Mouse (Mus musculus) midbrain, embryonic 16.5 days (tissue): Measurements from ENCODE around the gene Spock1. TPM values are rescaled to one million over a fixed set of nuclear protein-coding genes. Genes with fewer than 3 reads are reported as not detected.

Experiments used
- ATAC-seq: fragments of 200-750 bp; cut with Nextera tagmentation; 2 replicates; pipeline ENCODE4 v1.8.0; 2017; ENCODE audit warnings: moderate TSS enrichment
- H3K27ac ChIP-seq: fragments of 300-500 bp; sonication (generic); 2 replicates; pipeline ENCODE4 v1.5.1; 2014; ENCODE audit warnings: mild to moderate bottlenecking, low read length, mixed read lengths
- H3K27me3 ChIP-seq: fragments of 300-500 bp; sonication (generic); 2 replicates; pipeline ENCODE4 v1.6.1; 2014; ENCODE audit warnings: low read depth, low read length, mixed read lengths; ENCODE audit not compliant: control insufficient read depth, insufficient read depth
- H3K36me3 ChIP-seq: fragments of 300-500 bp; sonication (generic); 2 replicates; pipeline ENCODE4 v1.6.1; 2014; ENCODE audit warnings: mild to moderate bottlenecking, low read length, moderate library complexity, mixed read lengths; ENCODE audit not compliant: control insufficient read depth, insufficient read depth
- H3K4me1 ChIP-seq: fragments of 300-500 bp; sonication (generic); 2 replicates; pipeline ENCODE4 v1.6.1; 2014; ENCODE audit warnings: mild to moderate bottlenecking, low read length, mixed read lengths; ENCODE audit not compliant: control insufficient read depth, insufficient read depth
- H3K4me2 ChIP-seq: fragments of 300-500 bp; sonication (generic); 2 replicates; pipeline ENCODE4 v1.6.1; 2014; ENCODE audit warnings: mild to moderate bottlenecking, low read length, mixed read lengths
- H3K4me3 ChIP-seq: fragments of 300-500 bp; sonication (generic); 2 replicates; pipeline ENCODE4 v1.5.1; 2014; ENCODE audit warnings: low read depth, mild to moderate bottlenecking, low read length, moderate library complexity, mixed read lengths
- H3K9ac ChIP-seq: fragments of 300-500 bp; sonication (generic); 2 replicates; pipeline ENCODE4 v1.6.1; 2014; ENCODE audit warnings: low read depth, low read length, mixed read lengths
- H3K9me3 ChIP-seq: fragments of 300-500 bp; sonication (generic); replicated peaks from 2 replicates; pipeline ENCODE4 v1.6.1; 2014; ENCODE audit warnings: mild to moderate bottlenecking, low read length, mixed read lengths; ENCODE audit not compliant: control insufficient read depth, poor library complexity, severe bottlenecking
- whole genome bisulfite sequencing: fragments of 180-500 bp; shearing (Covaris S2); extraction: QIAGEN DNeasy Blood & Tissue Kit; methylation state at CpG from one replicate; pipeline ENCODE4 v1.1.7; 2014; 5-methylcytosine and 5-hydroxymethylcytosine counted together
- polyA plus RNA-seq: library from polyadenylated mRNA; unstranded; fragments of >200 nt; fragmentation: Nextera tagmentation; extraction: Ambion mirVana; gene quantifications from 2 replicates; pipeline ENCODE4 v1.2.1, GENCODE M21; 2015

Gene Spock1
- polyA plus RNA-seq, 1 experiment from 2014 or later: 81.8 TPM

GRCm38 (mm10) chr13:57536988-57537547, 371.1 kb downstream of the Spock1 start:
- no peak overlapping the region for H3K9ac ChIP-seq
- H3K27me3 ChIP-seq: no peaks in the 10 kb centered on the region
- H3K4me1 ChIP-seq: peaks cover 13% of the 10 kb centered on the region
- H3K27ac ChIP-seq: 0 out of 2 replicates have a peak overlapping the region, but pooled peaks have one; percentile 2
- WGBS: 61% methylated on average over 8 of the region's 8 CpGs
- no peak overlapping the region for H3K4me2 ChIP-seq
- H3K4me3 ChIP-seq: no peak overlapping the region
- ATAC-seq: no peak
- no peaks in the 10 kb centered on the region for H3K36me3 ChIP-seq
- no peaks in the 10 kb centered on the region for H3K9me3 ChIP-seq

- no peaks in the 10 kb centered on the region for H3K27me3 ChIP-seq
- H3K9me3 ChIP-seq: no peaks in the 10 kb centered on the region
- H3K9ac ChIP-seq: no peak overlapping the region
- no peak for ATAC-seq
- 86% methylated on average over 7 of the region's 7 CpGs for WGBS
- H3K4me3 ChIP-seq: no peak overlapping the region
- peaks cover 13% of the 10 kb centered on the region for H3K4me1 ChIP-seq
- H3K4me2 ChIP-seq: no peak overlapping the region
- H3K36me3 ChIP-seq: no peaks in the 10 kb centered on the region
- H3K27ac ChIP-seq: no peak overlapping the region
These were observed 373.8 kb downstream of the Spock1 start for GRCm38 (mm10) chr13:57534325-57534724.

- H3K27me3 ChIP-seq: no peaks in the 10 kb centered on the region
- no peaks in the 10 kb centered on the region for H3K36me3 ChIP-seq
- no peak overlapping the region for H3K9ac ChIP-seq
- no peak overlapping the region for H3K4me3 ChIP-seq
- ATAC-seq: no peak
- H3K9me3 ChIP-seq: no peaks in the 10 kb centered on the region
- no peak overlapping the region for H3K27ac ChIP-seq
- no peak overlapping the region for H3K4me2 ChIP-seq
- no peaks in the 10 kb centered on the region for H3K4me1 ChIP-seq
These were observed 382.2 kb downstream of the Spock1 start for GRCm38 (mm10) chr13:57525946-57526345.

DNA sequence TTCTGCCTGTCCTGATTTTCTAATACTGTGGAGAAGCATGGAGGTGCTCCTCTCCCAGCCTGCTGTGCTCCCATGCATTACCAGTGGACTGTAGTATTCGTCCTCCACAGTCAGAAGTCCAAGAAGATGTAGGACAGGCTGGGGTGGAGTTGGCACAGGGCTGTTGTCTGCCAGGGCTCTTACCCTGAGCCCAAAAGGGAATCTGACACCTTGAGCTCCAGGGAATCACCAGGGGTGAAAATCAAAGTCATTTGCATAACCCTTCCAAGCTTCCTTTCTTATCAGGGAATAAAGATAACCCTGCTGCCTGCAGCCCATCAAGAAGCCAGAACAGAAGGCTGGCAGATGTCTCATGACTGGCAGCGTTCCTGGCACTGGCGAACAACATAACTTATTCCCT, 383.6 kb downstream of the Spock1 start:
- Histone ChIP-seq H3K9ac (no peak overlapping the region), H3K4me3 (no peak overlapping the region), H3K36me3 (no peaks in the 10 kb centered on the region), H3K4me2 (no peak overlapping the region), H3K27ac (no peak overlapping the region), H3K9me3 (no peaks in the 10 kb centered on the region), H3K27me3 (no peaks in the 10 kb centered on the region), H3K4me1 (0 out of 2 replicates have a peak, but pooled peaks cover 4% of the 10 kb centered on the region)
- 85% methylated on average over 3 of the region's 3 CpGs for WGBS
- no peak for ATAC-seq

DNA sequence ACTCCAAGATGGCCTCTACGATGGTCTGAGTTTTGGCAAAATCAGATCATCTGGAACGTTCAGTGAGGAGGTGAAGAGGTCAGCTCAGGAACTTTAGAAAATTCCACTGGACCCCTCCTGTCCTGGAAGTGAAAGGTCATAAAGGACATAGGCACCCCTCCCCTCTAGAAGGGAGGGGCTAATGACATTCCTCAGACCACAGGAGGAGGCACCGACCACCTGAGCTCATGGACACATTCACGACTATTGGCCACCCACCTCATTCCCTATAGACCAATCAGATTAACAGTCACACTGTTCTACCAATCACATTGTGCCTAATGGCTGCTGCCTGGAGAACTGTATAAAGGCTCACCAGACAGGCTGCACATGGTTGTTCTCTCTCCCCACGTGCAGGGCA, 384.8 kb downstream of the Spock1 start:
- no peak for ATAC-seq
- no peaks in the 10 kb centered on the region for H3K27me3 ChIP-seq
- 0 out of 2 replicates have a peak, but pooled peaks cover 4% of the 10 kb centered on the region for H3K4me1 ChIP-seq
- 86% methylated on average over 5 of the region's 5 CpGs for WGBS
- no peak overlapping the region for H3K9ac ChIP-seq
- no peak overlapping the region for H3K27ac ChIP-seq
- no peak overlapping the region for H3K4me2 ChIP-seq
- no peak overlapping the region for H3K4me3 ChIP-seq
- H3K36me3 ChIP-seq: no peaks in the 10 kb centered on the region
- no peaks in the 10 kb centered on the region for H3K9me3 ChIP-seq

DNA sequence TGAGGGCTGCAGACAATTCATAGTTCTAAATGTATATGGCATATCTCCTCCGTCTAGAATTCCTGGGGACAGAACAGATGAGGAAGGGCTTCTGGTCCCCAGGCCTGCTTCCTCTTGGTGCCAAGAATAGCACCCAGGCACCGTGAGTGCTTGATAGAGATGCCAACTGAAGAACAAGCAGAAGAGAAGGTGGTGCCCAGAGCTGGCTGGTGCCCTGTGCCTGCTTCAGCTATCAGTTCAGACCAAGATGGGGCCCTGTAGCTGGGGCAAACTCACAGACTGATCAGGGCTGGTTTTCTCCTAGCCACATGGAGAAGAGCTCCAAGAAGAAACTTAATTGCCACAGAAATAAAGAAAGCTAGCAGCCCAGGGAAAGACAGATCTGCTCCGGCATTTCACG, 385.8 kb downstream of the Spock1 start:
- H3K4me3 ChIP-seq: no peak overlapping the region
- H3K9ac ChIP-seq: no peak overlapping the region
- no peaks in the 10 kb centered on the region for H3K36me3 ChIP-seq
- no peak overlapping the region for H3K27ac ChIP-seq
- no peak for ATAC-seq
- WGBS: 91% methylated on average over 4 of the region's 4 CpGs
- no peaks in the 10 kb centered on the region for H3K9me3 ChIP-seq
- no peak overlapping the region for H3K4me2 ChIP-seq
- H3K4me1 ChIP-seq: 0 out of 2 replicates have a peak, but pooled peaks cover 4% of the 10 kb centered on the region
- no peaks in the 10 kb centered on the region for H3K27me3 ChIP-seq

DNA sequence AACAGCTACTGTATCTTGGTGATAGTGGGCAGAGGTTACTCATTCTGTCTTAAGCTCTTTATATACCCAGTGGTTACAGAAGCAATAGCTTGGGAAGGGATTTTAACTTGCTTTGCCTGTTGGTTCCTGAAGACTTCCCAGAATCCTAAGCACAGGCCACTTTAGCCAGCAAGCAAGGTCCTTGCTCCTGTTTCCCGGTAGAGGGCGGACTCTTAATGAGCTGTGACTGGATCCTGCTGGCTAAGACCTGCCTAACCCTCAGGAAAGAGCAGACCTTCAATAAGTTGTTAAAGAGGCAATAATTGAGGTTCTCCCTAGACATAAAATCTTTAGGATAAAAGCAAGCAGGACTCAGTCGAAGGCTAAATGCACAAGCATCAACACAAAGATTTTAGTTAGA, 387.0 kb downstream of the Spock1 start:
- Histone ChIP-seq H3K9ac (no peak overlapping the region), H3K27me3 (no peaks in the 10 kb centered on the region), H3K36me3 (no peaks in the 10 kb centered on the region), H3K4me2 (no peak overlapping the region), H3K27ac (no peak overlapping the region), H3K9me3 (no peaks in the 10 kb centered on the region), H3K4me1 (0 out of 2 replicates have a peak, but pooled peaks cover 4% of the 10 kb centered on the region), H3K4me3 (no peak overlapping the region)
- ATAC-seq: 0 out of 2 replicates have a peak, but pooled peaks have one; percentile 59
- 8% methylated on average over 3 of the region's 3 CpGs for WGBS

- 0 out of 2 replicates have a peak, but pooled peaks cover 4% of the 10 kb centered on the region for H3K4me1 ChIP-seq
- 0 out of 2 replicates have a peak overlapping the region, but pooled peaks have one; percentile 5 for H3K4me2 ChIP-seq
- no peak overlapping the region for H3K27ac ChIP-seq
- H3K9me3 ChIP-seq: no peaks in the 10 kb centered on the region
- 29% methylated on average over 11 of the region's 11 CpGs for WGBS
- ATAC-seq: no peak
- no peak overlapping the region for H3K9ac ChIP-seq
- H3K27me3 ChIP-seq: no peaks in the 10 kb centered on the region
- no peak overlapping the region for H3K4me3 ChIP-seq
- H3K36me3 ChIP-seq: no peaks in the 10 kb centered on the region
These were observed 388.3 kb downstream of the Spock1 start for GRCm38 (mm10) chr13:57519790-57520189.

GRCm38 (mm10) chr13:57515737-57516136, 392.4 kb downstream of the Spock1 start:
- H3K4me1 ChIP-seq: peaks cover 9% of the 10 kb centered on the region; the same call in 1 of the 2 replicates
- no peak overlapping the region for H3K9ac ChIP-seq
- no peak overlapping the region for H3K4me3 ChIP-seq
- no peak for ATAC-seq
- no peak overlapping the region for H3K4me2 ChIP-seq
- WGBS: 79% methylated on average over 11 of the region's 11 CpGs
- H3K36me3 ChIP-seq: no peaks in the 10 kb centered on the region
- H3K27me3 ChIP-seq: no peaks in the 10 kb centered on the region
- no peak overlapping the region for H3K27ac ChIP-seq
- no peaks in the 10 kb centered on the region for H3K9me3 ChIP-seq
